Mouse (Mus musculus) small intestine, adult 2 months (tissue): ENCODE measurements around the gene Icam4.

Experiments
- CTCF ChIP-seq: fragments of 200-500 bp; IDR thresholded peaks from 2 replicates; pipeline ENCODE4 v1.5.1; 2012; ENCODE audit warnings: low read depth, mild to moderate bottlenecking, control low read depth, inconsistent platforms, low read length, moderate library complexity, mixed read lengths; ENCODE audit not compliant: insufficient replicate concordance, insufficient read length; ENCODE audit errors: extremely low read depth
- POLR2A ChIP-seq: fragments of 200-500 bp; IDR thresholded peaks from 2 replicates; pipeline ENCODE4 v1.6.1; 2012; ENCODE audit warnings: low read depth, mild to moderate bottlenecking, control low read depth, inconsistent platforms, low read length, moderate library complexity

GRCm38 (mm10) chr9:20983169-20983568, 46.0 kb upstream of the Icam4 start:
- TF ChIP-seq POLR2A (no peak), CTCF (no peak)
